Mouse (Mus musculus): ENCODE data around the gene Tmcc3. TPM values are rescaled to one million over a fixed set of nuclear protein-coding genes. Genes with fewer than 3 reads are reported as not detected.
A peak's percentile ranks its signal among the peaks of the same experiment; 100 is the strongest.

The Tmcc3 gene
- polyA plus RNA-seq, 1 experiment from 2014 or later, result 7.5 TPM

GRCm38 (mm10) chr10:94382618-94383017 is 70.9 kb downstream of the Tmcc3 start:
- H3K27ac ChIP-seq, result no peak overlapping the region
- no peaks in the 10 kb centered on the region for H3K27me3 ChIP-seq
- peaks cover 5% of the 10 kb centered on the region for H3K36me3 ChIP-seq
- 68% methylated on average over 14 of the region's 14 CpGs for WGBS
- no peak for ATAC-seq (ENCODE audit: low FRiP score)
- no peak overlapping the region for H3K4me3 ChIP-seq
- H3K9me3 ChIP-seq, result peaks cover 21% of the 10 kb centered on the region
- H3K4me2 ChIP-seq, result no peak overlapping the region
- H3K9ac ChIP-seq, result no peak overlapping the region
- H3K4me1 ChIP-seq (replicated peaks), result peaks cover 24% of the 10 kb centered on the region

GRCm38 (mm10) chr10:94383565-94383964 is 71.8 kb downstream of the Tmcc3 start:
- no peak overlapping the region for H3K4me3 ChIP-seq
- H3K9me3 ChIP-seq, result peaks cover 21% of the 10 kb centered on the region
- 82% methylated on average over 6 of the region's 6 CpGs for WGBS
- peaks cover 15% of the 10 kb centered on the region; the same call in 1 of the 2 replicates for H3K4me1 ChIP-seq (replicated peaks)
- no peak overlapping the region for H3K9ac ChIP-seq
- H3K4me2 ChIP-seq, result no peak overlapping the region
- ATAC-seq (ENCODE audit: low FRiP score), result no peak
- H3K27ac ChIP-seq, result no peak overlapping the region
- no peaks in the 10 kb centered on the region for H3K27me3 ChIP-seq
- H3K36me3 ChIP-seq, result peaks cover 5% of the 10 kb centered on the region

- 78% methylated on average over 6 of the region's 6 CpGs for WGBS
- ATAC-seq (ENCODE audit: low FRiP score), result no peak
- no peaks in the 10 kb centered on the region for H3K27me3 ChIP-seq
- peaks cover 5% of the 10 kb centered on the region for H3K36me3 ChIP-seq
- no peak overlapping the region for H3K4me3 ChIP-seq
- H3K9me3 ChIP-seq, result peaks cover 18% of the 10 kb centered on the region
- no peak overlapping the region for H3K9ac ChIP-seq
- H3K4me1 ChIP-seq (replicated peaks), result no peaks in the 10 kb centered on the region
- H3K4me2 ChIP-seq, result no peak overlapping the region
- no peak overlapping the region for H3K27ac ChIP-seq
Measured at GRCm38 (mm10) chr10:94389219-94389618, 77.5 kb downstream of the Tmcc3 start.

- no peaks in the 10 kb centered on the region for H3K36me3 ChIP-seq
- H3K27ac ChIP-seq, result no peak overlapping the region
- H3K9ac ChIP-seq, result no peak overlapping the region
- ATAC-seq (ENCODE audit: low FRiP score), result no peak
- H3K9me3 ChIP-seq, result peaks cover 2% of the 10 kb centered on the region
- no peak overlapping the region for H3K4me3 ChIP-seq
- no peak overlapping the region for H3K4me2 ChIP-seq
- WGBS, result 83% methylated on average over 5 of the region's 5 CpGs
- H3K27me3 ChIP-seq, result no peaks in the 10 kb centered on the region
- H3K4me1 ChIP-seq (replicated peaks), result no peaks in the 10 kb centered on the region
Measured at GRCm38 (mm10) chr10:94391049-94391448, 79.3 kb downstream of the Tmcc3 start.

GRCm38 (mm10) chr10:94394286-94394685 is 82.5 kb downstream of the Tmcc3 start:
- no peaks in the 10 kb centered on the region; the same call in 1 of the 2 replicates for H3K9me3 ChIP-seq
- no peak overlapping the region for H3K27ac ChIP-seq
- no peaks in the 10 kb centered on the region for H3K27me3 ChIP-seq
- no peak overlapping the region for H3K4me3 ChIP-seq
- ATAC-seq (ENCODE audit: low FRiP score), result no peak
- no peaks in the 10 kb centered on the region for H3K4me1 ChIP-seq (replicated peaks)
- no peak overlapping the region for H3K4me2 ChIP-seq
- no peak overlapping the region for H3K9ac ChIP-seq
- no peaks in the 10 kb centered on the region for H3K36me3 ChIP-seq

- H3K36me3 ChIP-seq, result no peaks in the 10 kb centered on the region
- H3K9ac ChIP-seq, result no peak overlapping the region
Measured at GRCm38 (mm10) chr10:94397833-94398596, 86.3 kb downstream of the Tmcc3 start.

GRCm38 (mm10) chr10:94400895-94401294 is 89.1 kb downstream of the Tmcc3 start:
- Histone ChIP-seq H3K4me3 (no peak overlapping the region), H3K9ac (no peak overlapping the region), H3K4me1 (replicated peaks) (no peaks in the 10 kb centered on the region), H3K4me2 (no peak overlapping the region), H3K27me3 (no peaks in the 10 kb centered on the region), H3K27ac (no peak overlapping the region), H3K9me3 (no peaks in the 10 kb centered on the region), H3K36me3 (no peaks in the 10 kb centered on the region)
- WGBS, result 90% methylated on average over 8 of the region's 8 CpGs
- no peak for ATAC-seq (ENCODE audit: low FRiP score)

More at GRCm38 (mm10) chr10:94397833-94398596, 86.3 kb downstream of the Tmcc3 start:
- H3K4me1 ChIP-seq (replicated peaks), result no peaks in the 10 kb centered on the region
- H3K27ac ChIP-seq, result no peak overlapping the region
- no peaks in the 10 kb centered on the region; the same call in 1 of the 2 replicates for H3K9me3 ChIP-seq
- H3K27me3 ChIP-seq, result no peaks in the 10 kb centered on the region
- no peak; the same call in 1 of the 2 replicates for ATAC-seq (ENCODE audit: low FRiP score)
- H3K4me2 ChIP-seq, result no peak overlapping the region
- 68% methylated on average over 11 of the region's 11 CpGs for WGBS
- H3K4me3 ChIP-seq, result no peak overlapping the region

GRCm38 (mm10) chr10:94405456-94405855 is 93.7 kb downstream of the Tmcc3 start:
- Histone ChIP-seq H3K9me3 (no peaks in the 10 kb centered on the region), H3K36me3 (no peaks in the 10 kb centered on the region), H3K27me3 (no peaks in the 10 kb centered on the region), H3K4me3 (no peak overlapping the region), H3K4me1 (replicated peaks) (peaks cover 10% of the 10 kb centered on the region), H3K9ac (no peak overlapping the region), H3K27ac (no peak overlapping the region), H3K4me2 (no peak overlapping the region)
- no peak for ATAC-seq (ENCODE audit: low FRiP score)
- WGBS, result 81% methylated on average over 3 of the region's 3 CpGs

- Histone ChIP-seq H3K27ac (no peak overlapping the region), H3K9me3 (no peaks in the 10 kb centered on the region), H3K36me3 (no peaks in the 10 kb centered on the region), H3K9ac (no peak overlapping the region), H3K4me1 (replicated peaks) (peaks cover 10% of the 10 kb centered on the region), H3K4me3 (no peak overlapping the region), H3K4me2 (no peak overlapping the region), H3K27me3 (no peaks in the 10 kb centered on the region)
- ATAC-seq (ENCODE audit: low FRiP score), result no peak
- WGBS, result 93% methylated on average over 7 of the region's 7 CpGs
Measured at GRCm38 (mm10) chr10:94406821-94407220, 95.1 kb downstream of the Tmcc3 start.

GRCm38 (mm10) chr10:94408356-94409146 is 96.8 kb downstream of the Tmcc3 start:
- Histone ChIP-seq H3K9me3 (no peaks in the 10 kb centered on the region), H3K4me2 (peak overlapping the region; percentile 50), H3K4me1 (replicated peaks) (peaks cover 12% of the 10 kb centered on the region), H3K9ac (peak overlapping the region; percentile 58), H3K4me3 (peak overlapping the region; percentile 29), H3K27me3 (no peaks in the 10 kb centered on the region), H3K36me3 (no peaks in the 10 kb centered on the region), H3K27ac (peak overlapping the region; percentile 62)
- peak; percentile 80 for ATAC-seq (ENCODE audit: low FRiP score)
- WGBS, result 26% methylated on average over 22 of the region's 22 CpGs

GRCm38 (mm10) chr10:94409661-94410060 is 97.9 kb downstream of the Tmcc3 start:
- no peak overlapping the region for H3K9ac ChIP-seq
- no peaks in the 10 kb centered on the region for H3K36me3 ChIP-seq
- H3K27me3 ChIP-seq, result no peaks in the 10 kb centered on the region
- H3K4me2 ChIP-seq, result no peak overlapping the region
- H3K9me3 ChIP-seq, result no peaks in the 10 kb centered on the region
- 85% methylated on average over 6 of the region's 6 CpGs for WGBS
- ATAC-seq (ENCODE audit: low FRiP score), result no peak
- peaks cover 24% of the 10 kb centered on the region for H3K4me1 ChIP-seq (replicated peaks)
- no peak overlapping the region for H3K4me3 ChIP-seq
- no peak overlapping the region for H3K27ac ChIP-seq

- no peak overlapping the region for H3K4me2 ChIP-seq
- no peaks in the 10 kb centered on the region for H3K36me3 ChIP-seq
- 88% methylated on average over 9 of the region's 9 CpGs for WGBS
- H3K27ac ChIP-seq, result no peak overlapping the region
- H3K4me3 ChIP-seq, result no peak overlapping the region
- ATAC-seq (ENCODE audit: low FRiP score), result no peak
- H3K9me3 ChIP-seq, result no peaks in the 10 kb centered on the region
- H3K27me3 ChIP-seq, result no peaks in the 10 kb centered on the region
- H3K9ac ChIP-seq, result no peak overlapping the region
- H3K4me1 ChIP-seq (replicated peaks), result peaks cover 37% of the 10 kb centered on the region
Measured at GRCm38 (mm10) chr10:94411594-94411993, 99.8 kb downstream of the Tmcc3 start.

All from hindbrain, embryonic 13.5 days (tissue).